Mouse (Mus musculus) neural tube, embryonic 11.5 days (tissue): Measurements from ENCODE around the gene Kcng3. TPM values are rescaled to one million over a fixed set of nuclear protein-coding genes. Genes with fewer than 3 reads are reported as not detected.
A peak's percentile ranks its signal among the peaks of the same experiment; 100 is the strongest.

Experiments used
- ATAC-seq: fragments of 200-750 bp; cut with Nextera tagmentation; 2 replicates; pipeline ENCODE4 v1.8.0; 2017; ENCODE audit warnings: moderate number of reproducible peaks, mild to moderate bottlenecking, moderate TSS enrichment, moderate library complexity; ENCODE audit not compliant: insufficient read depth, low FRiP score, low TSS enrichment
- DNase-seq: peaks from one replicate; pipeline ENCODE4 v3.0.0-alpha.2; 2015; ENCODE audit warnings: low spot score
- H3K27ac ChIP-seq: fragments of 300-500 bp; sonication (generic); 2 replicates; pipeline ENCODE4 v1.5.1; 2014; ENCODE audit warnings: low read depth, mild to moderate bottlenecking, low read length
- H3K27me3 ChIP-seq: fragments of 300-500 bp; sonication (generic); 2 replicates; pipeline ENCODE4 v1.6.1; 2014; ENCODE audit warnings: mild to moderate bottlenecking, low read length, mixed read lengths; ENCODE audit not compliant: control insufficient read depth, insufficient read depth
- H3K36me3 ChIP-seq: fragments of 300-500 bp; sonication (generic); 2 replicates; pipeline ENCODE4 v1.6.1; 2014; ENCODE audit warnings: mild to moderate bottlenecking, low read length, moderate library complexity, mixed read lengths; ENCODE audit not compliant: control insufficient read depth, insufficient read depth
- H3K4me1 ChIP-seq: fragments of 300-500 bp; sonication (generic); 2 replicates; pipeline ENCODE4 v1.6.1; 2014; ENCODE audit warnings: low read length, mixed read lengths; ENCODE audit not compliant: control insufficient read depth, insufficient read depth
- H3K4me2 ChIP-seq: fragments of 300-500 bp; sonication (generic); 2 replicates; pipeline ENCODE4 v1.6.1; 2014; ENCODE audit warnings: low read depth, mild to moderate bottlenecking, moderate library complexity
- H3K4me3 ChIP-seq: fragments of 300-500 bp; sonication (generic); 2 replicates; pipeline ENCODE4 v1.5.1; 2014; ENCODE audit warnings: low read depth, low read length
- H3K9ac ChIP-seq: fragments of 300-500 bp; sonication (generic); 2 replicates; pipeline ENCODE4 v1.6.1; 2014; ENCODE audit warnings: mild to moderate bottlenecking, low read length
- H3K9me3 ChIP-seq: fragments of 300-500 bp; sonication (generic); 2 replicates; pipeline ENCODE4 v1.6.1; 2016; ENCODE audit warnings: low read length; ENCODE audit not compliant: control insufficient read depth
- WGBS: fragments of 180-500 bp; shearing (Covaris S2); extraction: QIAGEN DNeasy Blood & Tissue Kit; methylation state at CpG from one replicate; pipeline ENCODE4 v1.1.7; 2014; 5-methylcytosine and 5-hydroxymethylcytosine counted together
- polyA plus RNA-seq: library from polyadenylated mRNA; unstranded; fragments of >200 nt; fragmentation: Nextera tagmentation; extraction: Ambion mirVana; gene quantifications from 2 replicates; pipeline ENCODE4 v1.2.1, GENCODE M21; 2014

Gene Kcng3
- not detected in 2 replicates for polyA plus RNA-seq

GRCm38 (mm10) chr17:83631783-83632652, at the start of gene Kcng3:
TSS of gene Kcng3 (minus strand) at chr17:83631895.
- H3K9me3 ChIP-seq: no peaks in the 10 kb centered on the region
- H3K4me2 ChIP-seq: peak within 1 kb of the TSS; percentile 89
- no peaks in the 10 kb centered on the region for H3K36me3 ChIP-seq
- WGBS: under 1% methylated on average over 50 of the region's 86 CpGs
- DNase-seq (peak; percentile 55), ATAC-seq (peak; percentile 62)
- no peak within 1 kb of the TSS for H3K27ac ChIP-seq
- H3K4me3 ChIP-seq: peak within 1 kb of the TSS; percentile 54
- H3K4me1 ChIP-seq: 0 out of 2 replicates have a peak, but pooled peaks cover 5% of the 10 kb centered on the region
- peak within 1 kb of the TSS; percentile 45 for H3K9ac ChIP-seq
- H3K27me3 ChIP-seq: peaks cover 34% of the 10 kb centered on the region

- Histone ChIP-seq H3K4me1 (no peaks in the 10 kb centered on the region), H3K36me3 (no peaks in the 10 kb centered on the region), H3K9me3 (no peaks in the 10 kb centered on the region), H3K27ac (no peak overlapping the region), H3K9ac (no peak overlapping the region), H3K27me3 (no peaks in the 10 kb centered on the region), H3K4me2 (no peak overlapping the region), H3K4me3 (no peak overlapping the region)
- 60% methylated on average over 1 of the region's 1 CpGs for WGBS
- ATAC-seq (no peak), DNase-seq (no peak)
Observed at GRCm38 (mm10) chr17:83677370-83677769, 45.7 kb upstream of the Kcng3 start.

- ATAC-seq: no peak
- H3K4me3 ChIP-seq: no peak overlapping the region
- no peaks in the 10 kb centered on the region for H3K4me1 ChIP-seq
- 89% methylated on average over 4 of the region's 4 CpGs for WGBS
- no peaks in the 10 kb centered on the region for H3K9me3 ChIP-seq
- no peak overlapping the region for H3K9ac ChIP-seq
- no peak overlapping the region for H3K27ac ChIP-seq
- no peak overlapping the region for H3K4me2 ChIP-seq
- no peak for DNase-seq
- H3K36me3 ChIP-seq: no peaks in the 10 kb centered on the region
- H3K27me3 ChIP-seq: no peaks in the 10 kb centered on the region
Observed at GRCm38 (mm10) chr17:83672685-83673084, 41.0 kb upstream of the Kcng3 start.

GRCm38 (mm10) chr17:83667934-83668690, 36.4 kb upstream of the Kcng3 start:
- 75% methylated on average over 3 of the region's 3 CpGs for WGBS
- Histone ChIP-seq H3K4me1 (no peaks in the 10 kb centered on the region), H3K27ac (no peak overlapping the region), H3K9ac (no peak overlapping the region), H3K4me3 (no peak overlapping the region), H3K36me3 (no peaks in the 10 kb centered on the region), H3K27me3 (no peaks in the 10 kb centered on the region), H3K4me2 (no peak overlapping the region), H3K9me3 (no peaks in the 10 kb centered on the region)
- ATAC-seq (no peak), DNase-seq (no peak)

- no peak overlapping the region for H3K4me3 ChIP-seq
- 72% methylated on average over 12 of the region's 13 CpGs for WGBS
- no peaks in the 10 kb centered on the region for H3K4me1 ChIP-seq
- ATAC-seq (no peak), DNase-seq (no peak)
- no peak overlapping the region for H3K4me2 ChIP-seq
- H3K36me3 ChIP-seq: no peaks in the 10 kb centered on the region
- no peaks in the 10 kb centered on the region for H3K9me3 ChIP-seq
- no peak overlapping the region for H3K27ac ChIP-seq
- H3K9ac ChIP-seq: no peak overlapping the region
- no peaks in the 10 kb centered on the region for H3K27me3 ChIP-seq
Observed at GRCm38 (mm10) chr17:83666597-83667287, 35.0 kb upstream of the Kcng3 start.

GRCm38 (mm10) chr17:83664761-83665160, 33.1 kb upstream of the Kcng3 start:
- Histone ChIP-seq H3K27ac (no peak overlapping the region), H3K9me3 (no peaks in the 10 kb centered on the region), H3K4me3 (no peak overlapping the region), H3K27me3 (no peaks in the 10 kb centered on the region), H3K4me1 (no peaks in the 10 kb centered on the region), H3K4me2 (no peak overlapping the region), H3K9ac (no peak overlapping the region), H3K36me3 (no peaks in the 10 kb centered on the region)
- ATAC-seq (no peak), DNase-seq (no peak)
- 50% methylated on average over 8 of the region's 8 CpGs for WGBS

- H3K9me3 ChIP-seq: no peaks in the 10 kb centered on the region
- H3K36me3 ChIP-seq: no peaks in the 10 kb centered on the region
- no peak overlapping the region for H3K4me2 ChIP-seq
- ATAC-seq: no peak
- H3K4me1 ChIP-seq: no peaks in the 10 kb centered on the region
- no peak overlapping the region for H3K27ac ChIP-seq
- H3K4me3 ChIP-seq: no peak overlapping the region
- 67% methylated on average over 1 of the region's 1 CpGs for WGBS
- no peak overlapping the region for H3K9ac ChIP-seq
- H3K27me3 ChIP-seq: no peaks in the 10 kb centered on the region
- no peak for DNase-seq
Observed at GRCm38 (mm10) chr17:83658943-83659342, 27.2 kb upstream of the Kcng3 start.

GRCm38 (mm10) chr17:83657375-83657774, 25.7 kb upstream of the Kcng3 start:
- no peak overlapping the region for H3K9ac ChIP-seq
- H3K4me3 ChIP-seq: no peak overlapping the region
- WGBS: 77% methylated on average over 9 of the region's 9 CpGs
- no peaks in the 10 kb centered on the region for H3K36me3 ChIP-seq
- H3K27me3 ChIP-seq: no peaks in the 10 kb centered on the region
- H3K4me1 ChIP-seq: no peaks in the 10 kb centered on the region
- H3K9me3 ChIP-seq: no peaks in the 10 kb centered on the region
- DNase-seq: no peak
- no peak overlapping the region for H3K27ac ChIP-seq
- no peak for ATAC-seq
- no peak overlapping the region for H3K4me2 ChIP-seq
